Mouse (Mus musculus) ES-E14 (cell line): Measurements from ENCODE around the gene Blmh.

ENCODE experiments used
- CHD2 ChIP-seq: IDR thresholded peaks from 2 replicates; pipeline ENCODE4 v1.6.1; 2014; ENCODE audit warnings: mild to moderate bottlenecking, low read depth, low read length, inconsistent platforms
- HCFC1 ChIP-seq: IDR thresholded peaks from 2 replicates; pipeline ENCODE4 v1.6.1; 2012; ENCODE audit warnings: low read length, inconsistent platforms, borderline replicate concordance; ENCODE audit not compliant: insufficient read depth
- MAFK ChIP-seq: IDR thresholded peaks from 2 replicates; pipeline ENCODE4 v1.6.1; 2014; ENCODE audit warnings: mild to moderate bottlenecking, low read depth, low read length, inconsistent platforms; ENCODE audit not compliant: insufficient read depth
- ZC3H11A ChIP-seq: IDR thresholded peaks from 2 replicates; pipeline ENCODE4 v1.6.1; 2012; ENCODE audit warnings: low read depth, mild to moderate bottlenecking, inconsistent platforms, low read length, borderline replicate concordance
- ZNF384 ChIP-seq: IDR thresholded peaks from 2 replicates; pipeline ENCODE4 v1.6.1; 2012; ENCODE audit warnings: low read depth, low read length, inconsistent platforms

- TF ChIP-seq ZNF384 (no peak), CHD2 (no peak), MAFK (no peak), ZC3H11A (no peak), HCFC1 (no peak)
Observed at GRCm38 (mm10) chr11:76897871-76898270, 26.7 kb upstream of the Blmh start.
